Mouse (Mus musculus) urinary bladder, postnatal 36 days (tissue): ENCODE results near the gene Ror2.

ENCODE experiments used
- DNase-seq, 2 experiments: peaks; one replicate each; pipeline ENCODE4 v3.0.0; 2022; ENCODE audit warnings: low spot score in 2 of 2, mixed read lengths in 1 of 2

Gene Ror2

GRCm38 (mm10) chr13:53195951-53196677 lies 89.8 kb downstream of the Ror2 start:
- DNase-seq = no peak

GRCm38 (mm10) chr13:53194306-53194705 lies 91.6 kb downstream of the Ror2 start:
- no peak for DNase-seq

- DNase-seq = no peak
These were observed 92.2 kb downstream of the Ror2 start for GRCm38 (mm10) chr13:53193713-53194112.

- DNase-seq = no peak
These were observed 93.6 kb downstream of the Ror2 start for GRCm38 (mm10) chr13:53192286-53192685.

GRCm38 (mm10) chr13:53191657-53192056 lies 94.3 kb downstream of the Ror2 start:
- no peak for DNase-seq

- no peak for DNase-seq
These were observed 97.0 kb downstream of the Ror2 start for GRCm38 (mm10) chr13:53188935-53189334.

- no peak for DNase-seq
These were observed 101.1 kb downstream of the Ror2 start for GRCm38 (mm10) chr13:53184858-53185257.

- no peak for DNase-seq
These were observed 101.8 kb downstream of the Ror2 start for GRCm38 (mm10) chr13:53184149-53184548.

GRCm38 (mm10) chr13:53183161-53183577 lies 102.8 kb downstream of the Ror2 start:
- no peak for DNase-seq

GRCm38 (mm10) chr13:53178594-53178993 lies 107.3 kb downstream of the Ror2 start:
- DNase-seq = no peak

- DNase-seq = no peak
These were observed 107.8 kb downstream of the Ror2 start for GRCm38 (mm10) chr13:53178171-53178570.

- no peak for DNase-seq
These were observed 108.6 kb downstream of the Ror2 start for GRCm38 (mm10) chr13:53177424-53177718.

GRCm38 (mm10) chr13:53176695-53177423 lies 109.1 kb downstream of the Ror2 start:
- no peak for DNase-seq

- DNase-seq = no peak
These were observed 110.9 kb downstream of the Ror2 start for GRCm38 (mm10) chr13:53175041-53175440.

- no peak for DNase-seq
These were observed 122.3 kb downstream of the Ror2 start for GRCm38 (mm10) chr13:53163671-53164070.

GRCm38 (mm10) chr13:53163060-53163459 lies 122.9 kb downstream of the Ror2 start:
- DNase-seq = no peak

GRCm38 (mm10) chr13:53159501-53159900 lies 126.4 kb downstream of the Ror2 start:
- no peak for DNase-seq

- no peak for DNase-seq
These were observed 127.4 kb downstream of the Ror2 start for GRCm38 (mm10) chr13:53158405-53159005.

- DNase-seq = no peak
These were observed 129.0 kb downstream of the Ror2 start for GRCm38 (mm10) chr13:53156911-53157310.

- DNase-seq = no peak
These were observed 129.6 kb downstream of the Ror2 start for GRCm38 (mm10) chr13:53156282-53156681.

GRCm38 (mm10) chr13:53145511-53145910 lies 140.4 kb downstream of the Ror2 start:
- DNase-seq = no peak

GRCm38 (mm10) chr13:53143076-53143475 lies 142.8 kb downstream of the Ror2 start:
- no peak for DNase-seq

GRCm38 (mm10) chr13:53142268-53142667 lies 143.7 kb downstream of the Ror2 start:
- peak in 1 of 2 experiments; percentile 54 for DNase-seq
